Mouse (Mus musculus): ENCODE measurements around the gene Slc25a26. TPM values are rescaled to one million over a fixed set of nuclear protein-coding genes. Genes with fewer than 3 reads are reported as not detected.

Slc25a26 gene
- polyA plus RNA-seq, 1 experiment from 2014 or later, result 11.9 TPM

GRCm38 (mm10) chr6:94592710-94593109 is 92.6 kb downstream of the Slc25a26 start:
- ATAC-seq, result peak; percentile 80
- 16% methylated on average over 4 of the region's 4 CpGs for WGBS
- Histone ChIP-seq H3K9me3 (ENCODE audit: control insufficient read depth, low read length) (no peaks in the 10 kb centered on the region), H3K9ac (ENCODE audit: low read depth, low read length) (no peak overlapping the region), H3K4me2 (ENCODE audit: low read length) (no peak overlapping the region), H3K36me3 (ENCODE audit: control insufficient read depth, insufficient read depth, low read length) (no peaks in the 10 kb centered on the region), H3K4me1 (ENCODE audit: control insufficient read depth, insufficient read depth, low read depth, low read length) (peaks cover 4% of the 10 kb centered on the region; the same call in 1 of the 2 replicates), H3K27ac (ENCODE audit: low read depth, low read length) (peak overlapping the region; percentile 16; the same call in 1 of the 2 replicates), H3K4me3 (ENCODE audit: low read length) (no peak overlapping the region), H3K27me3 (replicated peaks; ENCODE audit: control insufficient read depth, insufficient read depth, low read length) (no peaks in the 10 kb centered on the region)

DNA sequence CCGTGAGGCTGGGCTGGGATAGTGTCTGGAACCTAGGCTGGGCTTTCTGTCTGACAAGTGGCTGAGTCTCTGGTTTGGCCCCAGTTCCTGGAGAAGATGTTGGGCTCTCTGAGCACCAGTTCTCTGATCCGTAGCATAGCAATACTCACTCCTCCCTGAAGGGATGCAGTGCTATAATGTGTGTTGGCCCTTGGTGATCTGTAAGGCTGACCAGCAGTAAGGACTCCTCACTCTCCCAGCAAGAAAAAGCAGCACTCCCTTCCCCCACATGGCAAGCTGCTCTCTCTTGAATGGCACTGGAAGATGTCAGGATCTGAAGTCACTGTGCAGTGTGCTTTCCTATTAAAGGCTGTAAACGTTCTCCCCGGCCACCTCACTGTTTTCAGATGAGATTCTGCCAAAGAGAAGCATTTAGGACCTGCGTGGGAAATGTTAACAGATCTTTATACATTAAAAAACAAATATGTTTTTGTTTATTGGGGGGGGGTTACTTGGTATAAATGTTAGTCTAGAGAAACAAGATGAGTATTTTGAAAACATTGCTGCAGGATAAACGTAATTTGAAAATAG is 94.0 kb downstream of the Slc25a26 start:
- ATAC-seq, result no peak
- no peak overlapping the region for H3K9ac ChIP-seq (ENCODE audit: low read depth, low read length)
- H3K27ac ChIP-seq (ENCODE audit: low read depth, low read length), result no peak overlapping the region
- no peak overlapping the region for H3K4me2 ChIP-seq (ENCODE audit: low read length)
- peaks cover 4% of the 10 kb centered on the region; the same call in 1 of the 2 replicates for H3K4me1 ChIP-seq (ENCODE audit: control insufficient read depth, insufficient read depth, low read depth, low read length)
- H3K9me3 ChIP-seq (ENCODE audit: control insufficient read depth, low read length), result no peaks in the 10 kb centered on the region
- H3K4me3 ChIP-seq (ENCODE audit: low read length), result no peak overlapping the region
- 64% methylated on average over 6 of the region's 6 CpGs for WGBS
- no peaks in the 10 kb centered on the region for H3K27me3 ChIP-seq (replicated peaks; ENCODE audit: control insufficient read depth, insufficient read depth, low read length)
- H3K36me3 ChIP-seq (ENCODE audit: control insufficient read depth, insufficient read depth, low read length), result 0 out of 2 replicates have a peak, but pooled peaks cover 1% of the 10 kb centered on the region

DNA sequence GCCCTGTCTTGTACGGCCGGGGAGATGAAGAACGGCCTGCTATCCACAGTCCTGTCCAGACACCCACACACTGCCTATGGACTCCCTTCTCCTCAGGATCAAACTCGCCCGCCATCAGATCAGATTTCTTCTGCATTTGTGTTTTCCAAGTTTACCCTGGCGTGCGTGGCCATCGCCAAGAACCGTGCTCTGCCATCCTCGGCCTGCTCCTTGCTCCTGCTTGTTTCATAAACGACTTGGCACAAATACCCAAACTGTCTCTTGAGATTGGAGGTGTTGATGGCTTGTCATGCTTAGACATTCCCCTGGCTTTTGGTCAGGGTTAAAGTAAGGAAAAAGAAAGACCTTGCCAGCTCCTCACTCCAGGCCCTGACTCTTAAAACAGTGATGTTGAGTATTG is 94.6 kb downstream of the Slc25a26 start:
- Histone ChIP-seq H3K9ac (ENCODE audit: low read depth, low read length) (no peak overlapping the region), H3K9me3 (ENCODE audit: control insufficient read depth, low read length) (no peaks in the 10 kb centered on the region), H3K4me1 (ENCODE audit: control insufficient read depth, insufficient read depth, low read depth, low read length) (peaks cover 4% of the 10 kb centered on the region; the same call in 1 of the 2 replicates), H3K4me3 (ENCODE audit: low read length) (no peak overlapping the region), H3K27ac (ENCODE audit: low read depth, low read length) (no peak overlapping the region), H3K4me2 (ENCODE audit: low read length) (no peak overlapping the region), H3K36me3 (ENCODE audit: control insufficient read depth, insufficient read depth, low read length) (0 out of 2 replicates have a peak, but pooled peaks cover 3% of the 10 kb centered on the region), H3K27me3 (replicated peaks; ENCODE audit: control insufficient read depth, insufficient read depth, low read length) (no peaks in the 10 kb centered on the region)
- 77% methylated on average over 11 of the region's 11 CpGs for WGBS
- no peak for ATAC-seq

DNA sequence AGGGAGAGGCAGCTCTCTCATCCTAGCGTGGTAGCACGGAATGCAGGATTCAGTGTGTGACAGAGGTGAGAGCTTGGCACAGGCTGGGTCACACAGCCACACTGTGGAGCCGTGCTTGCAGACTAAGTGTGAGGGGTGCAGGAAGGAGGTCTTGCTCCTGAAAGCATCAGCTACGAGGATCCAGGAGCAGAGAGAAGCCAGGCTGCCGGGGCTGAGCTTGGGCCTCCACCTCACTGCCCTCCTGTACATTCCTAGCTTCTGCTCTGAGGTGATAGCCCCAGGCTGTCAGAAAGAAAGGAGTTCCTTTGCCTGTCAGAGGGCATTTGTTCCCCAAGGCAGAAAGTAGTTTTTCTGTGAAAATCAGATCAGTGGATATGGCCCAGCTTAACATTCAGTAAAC is 95.1 kb downstream of the Slc25a26 start:
- WGBS, result 68% methylated on average over 5 of the region's 5 CpGs

GRCm38 (mm10) chr6:94596051-94596760 is 96.1 kb downstream of the Slc25a26 start:
- WGBS, result 86% methylated on average over 14 of the region's 14 CpGs
- no peaks in the 10 kb centered on the region for H3K9me3 ChIP-seq (ENCODE audit: control insufficient read depth, low read length)
- H3K9ac ChIP-seq (ENCODE audit: low read depth, low read length), result no peak overlapping the region
- ATAC-seq, result no peak
- H3K36me3 ChIP-seq (ENCODE audit: control insufficient read depth, insufficient read depth, low read length), result 0 out of 2 replicates have a peak, but pooled peaks cover 3% of the 10 kb centered on the region
- H3K4me2 ChIP-seq (ENCODE audit: low read length), result no peak overlapping the region
- no peak overlapping the region for H3K4me3 ChIP-seq (ENCODE audit: low read length)
- H3K27ac ChIP-seq (ENCODE audit: low read depth, low read length), result no peak overlapping the region
- no peaks in the 10 kb centered on the region for H3K27me3 ChIP-seq (replicated peaks; ENCODE audit: control insufficient read depth, insufficient read depth, low read length)
- H3K4me1 ChIP-seq (ENCODE audit: control insufficient read depth, insufficient read depth, low read depth, low read length), result peaks cover 4% of the 10 kb centered on the region; the same call in 1 of the 2 replicates

More for the DNA sequence above, 95.1 kb downstream of the Slc25a26 start:
- no peaks in the 10 kb centered on the region for H3K9me3 ChIP-seq (ENCODE audit: control insufficient read depth, low read length)
- H3K4me3 ChIP-seq (ENCODE audit: low read length), result no peak overlapping the region
- peaks cover 4% of the 10 kb centered on the region; the same call in 1 of the 2 replicates for H3K4me1 ChIP-seq (ENCODE audit: control insufficient read depth, insufficient read depth, low read depth, low read length)
- H3K9ac ChIP-seq (ENCODE audit: low read depth, low read length), result no peak overlapping the region
- 0 out of 2 replicates have a peak, but pooled peaks cover 3% of the 10 kb centered on the region for H3K36me3 ChIP-seq (ENCODE audit: control insufficient read depth, insufficient read depth, low read length)
- H3K27ac ChIP-seq (ENCODE audit: low read depth, low read length), result no peak overlapping the region
- H3K4me2 ChIP-seq (ENCODE audit: low read length), result no peak overlapping the region
- no peak for ATAC-seq
- no peaks in the 10 kb centered on the region for H3K27me3 ChIP-seq (replicated peaks; ENCODE audit: control insufficient read depth, insufficient read depth, low read length)

- Histone ChIP-seq H3K27me3 (replicated peaks; ENCODE audit: control insufficient read depth, insufficient read depth, low read length) (no peaks in the 10 kb centered on the region), H3K9me3 (ENCODE audit: control insufficient read depth, low read length) (no peaks in the 10 kb centered on the region), H3K4me2 (ENCODE audit: low read length) (no peak overlapping the region), H3K9ac (ENCODE audit: low read depth, low read length) (no peak overlapping the region), H3K27ac (ENCODE audit: low read depth, low read length) (no peak overlapping the region), H3K4me1 (ENCODE audit: control insufficient read depth, insufficient read depth, low read depth, low read length) (peaks cover 4% of the 10 kb centered on the region; the same call in 1 of the 2 replicates), H3K4me3 (ENCODE audit: low read length) (no peak overlapping the region), H3K36me3 (ENCODE audit: control insufficient read depth, insufficient read depth, low read length) (0 out of 2 replicates have a peak, but pooled peaks cover 3% of the 10 kb centered on the region)
- ATAC-seq, result no peak
- WGBS, result 56% methylated on average over 10 of the region's 10 CpGs
Observed at GRCm38 (mm10) chr6:94596761-94597485, 96.8 kb downstream of the Slc25a26 start.

DNA sequence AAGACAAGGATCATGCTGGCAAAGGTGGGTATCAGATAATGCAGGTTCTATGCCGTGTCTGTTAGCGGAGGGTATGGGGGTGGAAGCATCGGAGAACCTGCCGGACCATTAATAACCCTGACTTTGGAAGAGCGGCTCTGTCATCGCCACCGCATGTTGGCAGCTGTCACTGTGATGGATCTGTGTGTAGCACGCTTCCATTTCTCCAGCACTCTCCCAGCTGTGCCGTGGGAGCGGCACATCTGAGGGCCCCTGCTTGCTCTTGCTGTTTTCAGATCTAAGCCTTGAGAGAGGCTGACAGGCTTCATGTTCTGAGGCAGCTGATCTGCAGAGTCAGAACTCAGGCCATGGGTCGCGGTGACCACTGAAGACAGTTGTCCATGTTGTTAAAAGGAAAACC is 98.3 kb downstream of the Slc25a26 start:
- no peaks in the 10 kb centered on the region for H3K4me1 ChIP-seq (ENCODE audit: control insufficient read depth, insufficient read depth, low read depth, low read length)
- no peaks in the 10 kb centered on the region for H3K27me3 ChIP-seq (replicated peaks; ENCODE audit: control insufficient read depth, insufficient read depth, low read length)
- no peak overlapping the region for H3K4me2 ChIP-seq (ENCODE audit: low read length)
- H3K4me3 ChIP-seq (ENCODE audit: low read length), result no peak overlapping the region
- H3K9me3 ChIP-seq (ENCODE audit: control insufficient read depth, low read length), result no peaks in the 10 kb centered on the region
- ATAC-seq, result peak; percentile 18; the same call in 1 of the 2 replicates
- H3K36me3 ChIP-seq (ENCODE audit: control insufficient read depth, insufficient read depth, low read length), result 0 out of 2 replicates have a peak, but pooled peaks cover 3% of the 10 kb centered on the region
- H3K9ac ChIP-seq (ENCODE audit: low read depth, low read length), result no peak overlapping the region
- 81% methylated on average over 12 of the region's 12 CpGs for WGBS
- H3K27ac ChIP-seq (ENCODE audit: low read depth, low read length), result no peak overlapping the region

- H3K4me2 ChIP-seq (ENCODE audit: low read length), result no peak overlapping the region
- 0 out of 2 replicates have a peak, but pooled peaks cover 3% of the 10 kb centered on the region for H3K36me3 ChIP-seq (ENCODE audit: control insufficient read depth, insufficient read depth, low read length)
- no peak overlapping the region for H3K9ac ChIP-seq (ENCODE audit: low read depth, low read length)
- H3K4me1 ChIP-seq (ENCODE audit: control insufficient read depth, insufficient read depth, low read depth, low read length), result no peaks in the 10 kb centered on the region
- 92% methylated on average over 13 of the region's 13 CpGs for WGBS
- no peak overlapping the region for H3K27ac ChIP-seq (ENCODE audit: low read depth, low read length)
- no peaks in the 10 kb centered on the region for H3K9me3 ChIP-seq (ENCODE audit: control insufficient read depth, low read length)
- H3K27me3 ChIP-seq (replicated peaks; ENCODE audit: control insufficient read depth, insufficient read depth, low read length), result no peaks in the 10 kb centered on the region
- no peak overlapping the region for H3K4me3 ChIP-seq (ENCODE audit: low read length)
- ATAC-seq, result no peak
Observed at GRCm38 (mm10) chr6:94599016-94599415, 98.9 kb downstream of the Slc25a26 start.

- WGBS, result 74% methylated on average over 5 of the region's 5 CpGs
- peak; percentile 34; the same call in 1 of the 2 replicates for ATAC-seq
- Histone ChIP-seq H3K27me3 (replicated peaks; ENCODE audit: control insufficient read depth, insufficient read depth, low read length) (no peaks in the 10 kb centered on the region), H3K36me3 (ENCODE audit: control insufficient read depth, insufficient read depth, low read length) (peaks cover 6% of the 10 kb centered on the region; the same call in 1 of the 2 replicates), H3K4me2 (ENCODE audit: low read length) (no peak overlapping the region), H3K9ac (ENCODE audit: low read depth, low read length) (no peak overlapping the region), H3K4me1 (ENCODE audit: control insufficient read depth, insufficient read depth, low read depth, low read length) (no peaks in the 10 kb centered on the region), H3K4me3 (ENCODE audit: low read length) (no peak overlapping the region), H3K27ac (ENCODE audit: low read depth, low read length) (no peak overlapping the region), H3K9me3 (ENCODE audit: control insufficient read depth, low read length) (no peaks in the 10 kb centered on the region)
Observed at GRCm38 (mm10) chr6:94601101-94601500, 101.0 kb downstream of the Slc25a26 start.
